Mouse (Mus musculus) activated CD4-positive, CD25-positive, alpha-beta regulatory T cell, adult 9 weeks (primary cell): ENCODE data around the gene Neu2. TPM values are rescaled to one million over a fixed set of nuclear protein-coding genes. Genes with fewer than 3 reads are reported as not detected.

ENCODE experiments used
- polyA plus RNA-seq: library from polyadenylated mRNA; unstranded; fragments of 100-300 nt; shearing (Covaris generic); gene quantifications from one replicate; pipeline ENCODE4 v1.2.1, GENCODE M21; 2017

The Neu2 gene
- polyA plus RNA-seq = not detected

GRCm38 (mm10) chr1:87509561-87510165 lies at the start of gene Neu2:
Neu2 (plus strand) TSS chr1:87509889.

GRCm38 (mm10) chr1:87469971-87470370 lies 39.7 kb upstream of the Neu2 start, which contains the start of gene Snorc:
Snorc (plus strand) TSS chr1:87470271.

GRCm38 (mm10) chr1:87573800-87574215 lies 64.1 kb downstream of the Neu2 start, which contains the start of gene Ngef:
Ngef (minus strand) TSS chr1:87573870.

GRCm38 (mm10) chr1:87620211-87620668 lies 110.6 kb downstream of the Neu2 start, which contains the start of gene Inpp5d:
Inpp5d (plus strand) TSS chr1:87620312.

Other genes with a start within 250 kb of the Neu2 start
- not detected for gene Efhd1, start 245.5 kb upstream of the Neu2 start, polyA plus RNA-seq
- gene Gigyf2, start 182.9 kb upstream of the Neu2 start, polyA plus RNA-seq = 69.7 TPM
- gene Kcnj13, start 115.2 kb upstream of the Neu2 start, polyA plus RNA-seq = 0.75 TPM
- gene Snorc, start 39.6 kb upstream of the Neu2 start, polyA plus RNA-seq = not detected
- not detected for gene Ngef, start 64.0 kb downstream of the Neu2 start, polyA plus RNA-seq
- 236 TPM for gene Inpp5d, start 110.4 kb downstream of the Neu2 start, polyA plus RNA-seq
- gene Atg16l1, start 246.0 kb downstream of the Neu2 start, polyA plus RNA-seq = 28.1 TPM